Mouse (Mus musculus): ENCODE results near the gene 0610009B22Rik. TPM values are rescaled to one million over a fixed set of nuclear protein-coding genes. Genes with fewer than 3 reads are reported as not detected.
"Not testable (repeated sequence)": the region's sequence is repeated elsewhere in the genome, so short reads cannot be mapped to it uniquely, and the experiment has no call there.

Gene 0610009B22Rik
- total and polyA plus RNA-seq, 3 experiments, result 34.6 to 68.5 (median 41.8) TPM

DNA sequence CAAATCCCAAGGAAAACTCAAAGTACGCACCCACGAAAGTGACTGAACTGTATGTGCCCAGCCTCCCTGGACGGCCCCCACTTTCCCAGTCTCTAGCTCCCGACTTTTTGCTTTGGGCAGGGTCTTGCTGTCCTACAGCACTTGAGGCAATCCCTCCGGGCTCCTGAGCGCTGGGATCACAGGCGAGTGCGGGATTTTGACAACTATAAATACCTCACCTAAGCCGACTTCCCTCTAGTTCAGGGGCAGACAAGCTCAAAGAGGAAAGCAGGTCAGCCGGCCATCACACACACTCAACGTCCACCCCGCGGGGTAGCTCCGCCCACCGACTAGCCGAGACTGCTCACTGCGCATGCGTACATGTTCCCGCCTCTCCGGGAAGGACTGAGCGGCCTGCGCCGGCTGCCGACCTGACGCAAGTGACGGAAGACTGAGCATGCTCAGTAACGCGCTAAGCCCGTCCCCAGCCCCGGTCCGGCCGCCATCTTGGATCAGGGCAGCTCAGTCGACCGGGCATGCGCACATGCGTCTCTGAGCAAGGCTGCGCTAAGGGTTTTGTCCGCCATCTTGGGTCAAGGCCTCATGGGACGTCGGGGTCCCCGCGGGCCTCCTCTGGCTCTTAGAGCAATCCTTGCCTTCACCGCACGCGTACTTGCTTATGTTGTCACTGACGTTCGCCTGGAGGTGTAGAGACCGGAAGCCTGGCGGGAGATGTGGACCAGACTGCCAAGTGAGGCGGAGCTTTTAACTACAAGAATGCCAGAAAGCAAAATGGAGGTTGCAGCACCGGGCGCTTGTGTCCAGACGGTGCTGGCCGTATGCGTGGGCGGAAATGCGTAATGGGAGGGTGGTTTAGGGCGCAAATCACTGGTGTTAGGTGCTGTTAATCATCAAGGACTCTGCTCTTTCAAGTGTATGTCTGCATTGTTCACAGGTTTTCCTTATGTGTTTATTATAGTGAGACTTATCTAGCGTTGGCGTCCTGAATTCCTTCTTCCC lies at the start of gene 0610009B22Rik (continued):
- TF ChIP-seq ZC3H11A (IDR thresholded peaks at IDR 0.05; ENCODE audit: low read depth, low read length), result no peak

- dilution Hi-C loops (cut with MboI; ENCODE audit: extremely low pct_ligation_motif_present, extremely low pct_unique_long_range_greater_than_20kb, low sequenced_read_pairs); H3K4me3 ChIP-seq (replicated peaks in 1 of 3; ENCODE audit: low read depth in 2 of 3, low read length in 2 of 3, poor library complexity in 1 of 3); H3K79me2 ChIP-seq (replicated peaks; ENCODE audit: control insufficient read depth, extremely low read depth, insufficient read depth, poor library complexity, severe bottlenecking); H3K27me3 ChIP-seq (replicated peaks); H3K9ac ChIP-seq (ENCODE audit: insufficient read depth, low read depth); in situ Hi-C loops (cut with MboI; ENCODE audit: low pct_ligation_motif_present, low pct_unique_long_range_greater_than_20kb, low sequenced_read_pairs); H3K4me2 ChIP-seq (ENCODE audit: insufficient read depth, low read depth, poor library complexity, severe bottlenecking); H3K4me1 ChIP-seq (ENCODE audit: control insufficient read depth in 1 of 2, insufficient read depth in 2 of 2); H3K9me3 ChIP-seq (replicated peaks; ENCODE audit: low read length); DNase-seq (ENCODE audit: extremely low read depth); H3K27ac ChIP-seq (ENCODE audit: insufficient read depth, low read depth): not testable (repeated sequence)
- peaks cover 50 to 84% of the 10 kb centered on the region in 2 experiments for H3K36me3 ChIP-seq (replicated peaks in 1 of 2; ENCODE audit: control insufficient read depth in 1 of 2, insufficient read depth in 1 of 2, low read length in 1 of 2)
Measured at GRCm38 (mm10) chr11:51734218-51734617, 45.5 kb upstream of the 0610009B22Rik start.

- Histone ChIP-seq H3K9ac (ENCODE audit: insufficient read depth, low read depth) (no peak overlapping the region), H3K27ac (ENCODE audit: insufficient read depth, low read depth) (no peak overlapping the region), H3K9me3 (replicated peaks; ENCODE audit: low read length) (no peaks in the 10 kb centered on the region), H3K4me2 (ENCODE audit: insufficient read depth, low read depth, poor library complexity, severe bottlenecking) (no peak overlapping the region), H3K79me2 (replicated peaks; ENCODE audit: control insufficient read depth, extremely low read depth, insufficient read depth, poor library complexity, severe bottlenecking) (peaks cover 5% of the 10 kb centered on the region), H3K4me1 (ENCODE audit: control insufficient read depth in 1 of 2, insufficient read depth in 2 of 2) (peaks cover 0 to 2% of the 10 kb centered on the region in 2 experiments; a peak in 1 of 4 replicates), H3K27me3 (replicated peaks) (no peaks in the 10 kb centered on the region), H3K36me3 (replicated peaks in 1 of 2; ENCODE audit: control insufficient read depth in 1 of 2, insufficient read depth in 1 of 2, low read length in 1 of 2) (peaks cover 49 to 76% of the 10 kb centered on the region in 2 experiments), H3K4me3 (replicated peaks in 1 of 3; ENCODE audit: low read depth in 2 of 3, low read length in 2 of 3, poor library complexity in 1 of 3) (no peak overlapping the region)
- in situ Hi-C loops (cut with MboI; ENCODE audit: low pct_ligation_motif_present, low pct_unique_long_range_greater_than_20kb, low sequenced_read_pairs), result no loop called here
- dilution Hi-C loops (cut with MboI; ENCODE audit: extremely low pct_ligation_motif_present, extremely low pct_unique_long_range_greater_than_20kb, low sequenced_read_pairs), result no loop called here
- DNase-seq (ENCODE audit: extremely low read depth), result no peak
- TF ChIP-seq MAZ (IDR thresholded peaks at IDR 0.05; ENCODE audit: low read depth, low read length) (no peak), UBTF (IDR thresholded peaks at IDR 0.05; ENCODE audit: low read depth, low read length) (no peak), MXI1 (IDR thresholded peaks at IDR 0.05; ENCODE audit: low read depth, low read length) (no peak), TCF12 (IDR thresholded peaks at IDR 0.05; ENCODE audit: low read depth, low read length) (no peak), IRF4 (IDR thresholded peaks at IDR 0.05; ENCODE audit: low read depth, low read length) (no peak), ETS1 (conservative IDR thresholded peaks at IDR 0.05; ENCODE audit: low read depth, low read length) (no peak), RCOR1 (conservative IDR thresholded peaks at IDR 0.05; ENCODE audit: low read depth, low read length) (no peak)
Measured at GRCm38 (mm10) chr11:51732883-51733282, 44.2 kb upstream of the 0610009B22Rik start.

DNA sequence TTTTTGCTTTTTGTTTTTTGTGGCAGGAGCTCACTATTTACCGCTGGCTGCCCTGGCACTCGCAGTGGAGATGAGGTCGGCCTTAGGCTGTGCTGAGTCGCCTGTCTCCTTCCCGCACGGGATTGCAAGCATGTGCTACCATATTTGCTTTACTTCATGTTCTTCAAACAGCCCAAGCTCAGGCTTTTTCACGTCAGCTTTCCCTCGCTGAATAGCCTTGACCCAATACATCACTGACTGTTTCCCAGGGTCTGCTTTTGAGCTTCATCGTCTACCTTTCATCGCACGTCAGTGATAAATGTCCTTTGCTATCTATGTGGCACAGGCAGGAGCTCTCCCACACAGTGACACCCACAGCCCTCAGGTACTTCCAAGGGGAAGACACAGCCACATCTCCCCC lies 32.4 kb upstream of the 0610009B22Rik start:
- TF ChIP-seq CHD1 (IDR thresholded peaks at IDR 0.05; ENCODE audit: low read depth, low read length), result no peak
- peaks cover 53 to 80% of the 10 kb centered on the region in 2 experiments for H3K36me3 ChIP-seq (replicated peaks in 1 of 2; ENCODE audit: control insufficient read depth in 1 of 2, insufficient read depth in 1 of 2, low read length in 1 of 2)
- dilution Hi-C loops (cut with MboI; ENCODE audit: extremely low pct_ligation_motif_present, extremely low pct_unique_long_range_greater_than_20kb, low sequenced_read_pairs), result no loop called here

More for the DNA sequence above, 32.4 kb upstream of the 0610009B22Rik start:
- Histone ChIP-seq H3K9ac (ENCODE audit: insufficient read depth, low read depth) (no peak overlapping the region), H3K4me1 (ENCODE audit: control insufficient read depth in 1 of 2, insufficient read depth in 2 of 2) (no peaks in the 10 kb centered on the region), H3K27me3 (replicated peaks) (no peaks in the 10 kb centered on the region), H3K9me3 (replicated peaks; ENCODE audit: low read length) (no peaks in the 10 kb centered on the region), H3K4me2 (ENCODE audit: insufficient read depth, low read depth, poor library complexity, severe bottlenecking) (no peak overlapping the region), H3K79me2 (replicated peaks; ENCODE audit: control insufficient read depth, extremely low read depth, insufficient read depth, poor library complexity, severe bottlenecking) (no peaks in the 10 kb centered on the region), H3K27ac (ENCODE audit: insufficient read depth, low read depth) (no peak overlapping the region), H3K4me3 (replicated peaks in 1 of 3; ENCODE audit: low read depth in 2 of 3, low read length in 2 of 3, poor library complexity in 1 of 3) (no peak overlapping the region)
- in situ Hi-C loops (cut with MboI; ENCODE audit: low pct_ligation_motif_present, low pct_unique_long_range_greater_than_20kb, low sequenced_read_pairs), result loop anchor here (25.0 kb wide), 1 partner anchor 459 kb away; the partner anchor contains the start of genes BC049762 and Clk4
- DNase-seq (ENCODE audit: extremely low read depth), result no peak
